Mouse (Mus musculus) gastrocnemius, adult 2 months (tissue): ENCODE measurements around the gene Txn2. TPM values are rescaled to one million over a fixed set of nuclear protein-coding genes. Genes with fewer than 3 reads are reported as not detected.

Experiments used
- DNase-seq: peaks from one replicate; pipeline ENCODE4 v3.0.0; 2022
- H3K27ac ChIP-seq: fragments of 200-600 bp; 2 replicates; pipeline ENCODE4 v1.8.1; 2022; ENCODE audit warnings: mild to moderate bottlenecking
- H3K4me3 ChIP-seq: fragments of 200-600 bp; 2 replicates; pipeline ENCODE4 v1.8.1; 2022; ENCODE audit warnings: mild to moderate bottlenecking, moderate library complexity
- CTCF ChIP-seq: fragments of 200-600 bp; IDR thresholded peaks from 2 replicates; pipeline ENCODE4 v1.8.1; 2022; ENCODE audit warnings: antibody characterized with exemption, mild to moderate bottlenecking, moderate library complexity
- intact Hi-C: fragments of 180-260 bp; cut with DNase I; formaldehyde crosslinking; loops from one replicate; pipeline ENCODE4 v1.15.1; 2025
- total RNA-seq, 2 experiments: library from RNA; stranded (reverse); gene quantifications; 2 replicates each; pipeline ENCODE4 v1.2.3; 2021

Gene Txn2
- total RNA-seq, 2 experiments from 2014 or later, result 189 to 247 TPM

DNA sequence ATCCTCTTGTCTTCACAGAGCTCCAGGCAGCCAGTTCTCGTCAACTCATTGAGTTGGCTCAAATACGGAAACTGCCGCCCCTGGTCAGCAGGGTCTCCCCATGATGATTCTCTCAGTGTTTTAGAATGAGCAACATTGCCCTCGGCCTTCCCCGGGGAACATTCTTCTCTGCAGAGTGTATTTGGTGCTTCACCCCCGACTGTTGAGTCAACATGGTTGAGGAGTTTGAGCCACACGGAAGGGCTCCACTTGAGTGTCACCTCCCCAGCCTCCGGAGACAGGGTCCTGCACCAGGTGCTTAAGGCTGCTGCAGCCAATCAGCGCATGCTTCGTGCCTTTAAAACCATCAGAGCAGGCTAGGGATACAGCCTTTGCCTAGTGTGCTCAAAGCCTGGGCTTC lies 35.5 kb downstream of the Txn2 start:
- intact Hi-C loops, result no loop called here
- no peak overlapping the region for H3K4me3 ChIP-seq
- H3K27ac ChIP-seq, result 0 out of 2 replicates have a peak overlapping the region, but pooled peaks have one; percentile 28

DNA sequence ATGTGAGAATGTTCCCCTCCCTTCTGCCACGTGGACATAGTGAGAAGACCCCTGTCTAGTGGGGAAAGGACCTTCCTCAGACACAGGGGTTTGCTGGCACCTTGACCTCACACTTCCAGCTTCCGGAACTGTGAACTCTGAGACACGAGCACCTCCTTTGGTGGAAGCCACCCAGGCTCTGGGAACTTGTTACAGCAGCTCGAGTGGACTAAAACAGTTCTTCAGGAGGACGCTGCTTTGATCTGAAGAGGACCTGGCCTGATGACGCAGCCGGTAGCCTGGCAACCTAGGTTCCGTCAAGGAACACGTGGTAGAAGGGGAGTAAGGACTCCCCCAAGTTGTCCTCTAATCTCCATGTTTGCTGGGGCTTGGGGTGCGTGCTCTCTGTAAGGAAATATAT lies 36.4 kb downstream of the Txn2 start:
- intact Hi-C loops, result no loop called here
- peak overlapping the region; percentile 70 for H3K27ac ChIP-seq
- no peak overlapping the region for H3K4me3 ChIP-seq
- no peak for TF ChIP-seq CTCF
- peak; percentile 5 for DNase-seq

More for the DNA sequence above, 35.5 kb downstream of the Txn2 start:
- no peak for TF ChIP-seq CTCF
- peak; percentile 12 for DNase-seq

DNA sequence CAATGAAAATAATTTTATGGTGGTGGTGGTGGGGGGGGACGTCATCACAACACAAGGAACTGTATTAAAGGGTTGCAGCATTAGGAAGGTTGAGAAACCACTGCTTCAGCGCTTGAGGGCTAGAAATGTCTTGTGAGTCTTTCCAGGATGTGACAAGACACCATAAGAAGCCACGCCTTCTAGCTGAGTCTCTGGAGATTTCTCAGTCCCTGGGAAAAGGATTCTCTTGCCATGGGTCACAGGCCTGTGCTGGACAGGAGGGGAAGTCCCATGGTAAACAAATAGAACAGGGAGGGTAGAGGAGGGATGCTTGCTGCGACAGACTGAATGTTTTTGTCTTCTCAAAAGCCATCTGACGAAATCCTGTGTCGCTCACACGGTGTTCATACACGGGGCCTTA lies 37.0 kb downstream of the Txn2 start:
- TF ChIP-seq CTCF, result no peak
- intact Hi-C loops, result no loop called here
- Histone ChIP-seq H3K4me3 (no peak overlapping the region), H3K27ac (peak overlapping the region; percentile 70)
- peak; percentile 20 for DNase-seq

DNA sequence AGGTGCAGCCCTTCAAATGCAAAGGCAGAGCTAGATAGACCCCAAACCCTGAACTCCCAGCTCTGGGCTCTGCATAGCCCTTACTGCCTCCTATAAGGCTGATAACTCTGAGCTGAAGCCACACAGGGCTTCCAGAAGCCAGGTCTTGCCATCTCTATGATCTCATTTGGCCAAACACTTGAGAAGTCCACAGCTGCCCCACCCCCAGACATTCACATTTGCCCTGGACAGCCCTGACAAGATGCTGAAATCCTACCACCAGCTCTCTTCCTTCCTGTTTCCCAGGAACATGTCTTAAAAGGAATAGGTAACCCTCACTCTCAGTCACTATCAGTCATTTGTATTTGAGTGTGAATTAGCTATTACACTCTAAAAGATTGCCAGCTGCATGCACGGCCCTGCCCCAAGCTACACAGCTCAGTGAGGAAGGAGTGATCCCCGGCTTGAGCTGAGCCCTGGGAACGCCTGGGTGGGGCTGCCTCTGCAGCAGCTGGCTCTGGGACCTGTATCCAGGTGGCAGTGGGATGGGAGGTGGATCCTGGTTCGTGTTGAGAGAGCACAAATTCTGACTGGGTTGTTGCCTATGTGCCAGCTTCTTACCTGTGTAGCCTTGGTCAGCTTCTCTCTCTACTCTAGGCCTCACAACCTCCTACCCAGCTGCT lies 38.9 kb downstream of the Txn2 start:
- DNase-seq, result no peak
- Histone ChIP-seq H3K27ac (peak overlapping the region; percentile 43), H3K4me3 (no peak overlapping the region)
- intact Hi-C loops, result no loop called here
- no peak for TF ChIP-seq CTCF

DNA sequence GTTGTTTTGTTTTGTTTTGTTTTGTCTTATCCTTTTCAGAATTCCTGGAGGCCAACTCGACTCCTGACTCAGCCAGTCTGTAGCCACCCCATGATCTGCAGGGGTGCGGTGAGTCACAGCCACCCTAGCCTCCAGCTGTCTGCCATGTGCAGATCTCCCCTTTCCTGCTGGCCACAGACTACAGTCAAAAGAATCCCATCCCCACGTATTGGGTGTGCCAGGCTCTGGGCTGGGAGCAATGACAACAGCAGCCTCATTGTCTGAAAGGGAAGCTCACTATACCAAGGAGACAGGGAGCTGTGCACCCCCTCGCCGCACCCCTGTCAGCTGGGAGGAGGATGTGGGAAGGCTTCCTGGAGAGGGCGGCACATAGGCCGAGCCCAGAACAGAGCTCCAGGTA lies 40.5 kb downstream of the Txn2 start:
- DNase-seq, result peak; percentile 16

DNA sequence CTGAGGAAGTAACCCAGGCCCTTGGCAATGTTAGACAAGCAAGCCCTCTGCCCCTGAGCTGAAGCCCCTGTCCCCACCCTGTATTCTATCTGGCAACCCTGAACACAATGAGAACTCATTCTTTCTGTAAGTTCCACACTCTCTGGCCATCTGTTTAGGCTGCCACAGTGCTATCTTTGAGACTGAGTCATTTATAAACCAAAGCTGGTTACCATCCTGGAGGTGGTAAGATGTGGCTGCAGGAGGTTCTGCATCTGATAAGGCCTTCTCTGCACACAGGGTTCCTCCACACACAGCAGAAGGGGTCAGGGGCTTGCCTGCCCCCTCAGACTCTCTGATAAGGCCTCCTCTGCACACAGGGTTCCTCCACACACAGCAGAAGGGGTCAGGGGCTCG lies 41.7 kb downstream of the Txn2 start:
- no peak for DNase-seq
- no peak for TF ChIP-seq CTCF
- intact Hi-C loops, result no loop called here
- Histone ChIP-seq H3K27ac (no peak overlapping the region), H3K4me3 (no peak overlapping the region)

More for the DNA sequence above, 40.5 kb downstream of the Txn2 start:
- no peak overlapping the region for H3K4me3 ChIP-seq
- intact Hi-C loops, result no loop called here
- TF ChIP-seq CTCF, result no peak
- no peak overlapping the region for H3K27ac ChIP-seq

DNA sequence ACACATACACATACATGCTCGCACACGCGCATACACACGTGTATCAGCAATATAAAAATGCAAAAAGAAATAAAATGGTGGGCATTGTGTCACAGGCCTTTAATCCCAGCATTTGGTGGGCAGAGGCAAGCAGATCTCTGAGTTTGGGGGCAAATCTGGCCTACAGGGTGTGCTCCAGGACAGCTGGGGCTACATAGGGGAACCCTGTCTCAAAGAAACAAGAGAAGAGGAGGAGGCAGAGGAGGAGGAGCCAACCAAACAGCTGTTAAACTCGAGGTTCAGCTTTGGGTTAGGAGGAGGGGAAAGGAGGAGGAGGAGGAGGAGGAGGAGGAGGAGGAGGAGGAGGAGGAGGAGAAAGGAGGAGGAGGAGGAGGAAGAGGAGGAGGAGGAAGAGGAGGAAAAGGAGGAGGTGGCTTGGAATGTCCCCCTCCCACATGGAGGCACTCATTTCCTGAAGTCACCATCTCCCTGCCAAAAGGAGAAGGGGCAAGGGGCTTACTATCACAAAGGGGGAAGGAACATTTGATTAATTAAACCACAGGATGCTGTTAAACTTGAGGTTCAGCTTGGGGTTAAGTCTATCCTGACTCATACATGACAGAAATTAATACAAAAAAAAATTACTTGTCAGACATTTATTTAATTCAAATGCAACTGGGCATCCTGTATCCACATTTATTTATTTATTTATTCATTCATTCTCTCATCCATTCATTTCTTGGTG lies 42.3 kb downstream of the Txn2 start:
- H3K4me3 ChIP-seq, result no peak overlapping the region
- no peak for DNase-seq
- no peak overlapping the region for H3K27ac ChIP-seq
- intact Hi-C loops, result no loop called here
- no peak for TF ChIP-seq CTCF

DNA sequence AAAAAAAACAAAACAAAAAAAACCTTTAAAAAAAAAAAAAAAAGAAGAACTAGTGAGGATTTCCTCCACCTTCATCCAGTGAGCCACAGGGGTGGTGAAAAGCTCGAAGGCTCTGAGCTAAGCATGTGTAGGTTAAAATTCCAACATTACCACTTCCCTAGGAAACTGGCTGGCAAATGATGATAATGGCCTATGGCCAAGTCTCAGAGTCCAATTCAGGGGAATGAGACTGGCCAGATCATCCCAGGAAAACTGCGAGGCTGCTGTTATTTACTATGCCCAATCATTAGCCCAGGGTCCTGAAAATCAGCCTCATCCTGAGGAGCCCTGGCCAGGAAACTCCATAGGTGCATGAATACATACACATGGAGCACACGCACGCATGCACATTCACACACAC lies 42.9 kb downstream of the Txn2 start:
- no peak overlapping the region for H3K27ac ChIP-seq
- no peak for TF ChIP-seq CTCF
- no peak for DNase-seq
- no peak overlapping the region for H3K4me3 ChIP-seq
- intact Hi-C loops, result no loop called here

DNA sequence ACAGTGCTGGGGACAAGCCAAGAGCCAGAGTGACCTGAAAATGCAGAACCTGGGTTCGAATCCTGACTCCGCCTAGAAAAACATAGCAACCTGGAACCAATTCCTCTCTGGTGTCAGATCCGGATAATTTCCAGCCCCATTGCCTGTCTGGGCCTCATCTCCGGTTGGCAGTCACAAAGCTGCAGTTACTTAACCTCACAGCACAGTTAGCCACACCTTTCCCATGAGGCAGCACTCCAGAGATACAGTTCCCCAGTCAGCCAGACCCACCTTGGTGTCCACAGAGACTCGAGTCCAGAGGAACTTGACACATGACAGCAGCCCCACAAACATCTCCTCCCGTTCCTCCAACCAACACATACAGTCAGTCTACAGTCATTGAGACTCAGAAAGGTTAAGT lies 43.6 kb downstream of the Txn2 start:
- Histone ChIP-seq H3K27ac (no peak overlapping the region), H3K4me3 (no peak overlapping the region)
- DNase-seq, result no peak
- intact Hi-C loops, result no loop called here
- no peak for TF ChIP-seq CTCF

DNA sequence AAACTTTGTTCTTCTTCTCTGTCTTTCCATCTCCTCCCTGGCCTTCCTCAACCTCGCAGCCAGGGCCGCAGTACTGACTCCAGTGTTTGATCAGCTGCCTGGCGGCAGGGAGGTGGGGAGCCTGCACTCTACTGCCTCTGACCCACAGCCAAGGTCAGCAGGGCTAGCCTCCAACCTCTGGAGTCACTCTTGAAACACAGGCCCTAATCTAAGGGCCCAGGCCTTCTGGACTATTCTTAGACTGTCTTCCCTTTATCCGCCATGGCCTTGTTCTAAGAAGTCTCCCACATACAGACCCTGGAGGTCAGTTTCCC lies 45.2 kb downstream of the Txn2 start:
- TF ChIP-seq CTCF, result no peak
- H3K27ac ChIP-seq, result peak overlapping the region; percentile 63
- intact Hi-C loops, result no loop called here
- no peak for DNase-seq
- H3K4me3 ChIP-seq, result no peak overlapping the region

DNA sequence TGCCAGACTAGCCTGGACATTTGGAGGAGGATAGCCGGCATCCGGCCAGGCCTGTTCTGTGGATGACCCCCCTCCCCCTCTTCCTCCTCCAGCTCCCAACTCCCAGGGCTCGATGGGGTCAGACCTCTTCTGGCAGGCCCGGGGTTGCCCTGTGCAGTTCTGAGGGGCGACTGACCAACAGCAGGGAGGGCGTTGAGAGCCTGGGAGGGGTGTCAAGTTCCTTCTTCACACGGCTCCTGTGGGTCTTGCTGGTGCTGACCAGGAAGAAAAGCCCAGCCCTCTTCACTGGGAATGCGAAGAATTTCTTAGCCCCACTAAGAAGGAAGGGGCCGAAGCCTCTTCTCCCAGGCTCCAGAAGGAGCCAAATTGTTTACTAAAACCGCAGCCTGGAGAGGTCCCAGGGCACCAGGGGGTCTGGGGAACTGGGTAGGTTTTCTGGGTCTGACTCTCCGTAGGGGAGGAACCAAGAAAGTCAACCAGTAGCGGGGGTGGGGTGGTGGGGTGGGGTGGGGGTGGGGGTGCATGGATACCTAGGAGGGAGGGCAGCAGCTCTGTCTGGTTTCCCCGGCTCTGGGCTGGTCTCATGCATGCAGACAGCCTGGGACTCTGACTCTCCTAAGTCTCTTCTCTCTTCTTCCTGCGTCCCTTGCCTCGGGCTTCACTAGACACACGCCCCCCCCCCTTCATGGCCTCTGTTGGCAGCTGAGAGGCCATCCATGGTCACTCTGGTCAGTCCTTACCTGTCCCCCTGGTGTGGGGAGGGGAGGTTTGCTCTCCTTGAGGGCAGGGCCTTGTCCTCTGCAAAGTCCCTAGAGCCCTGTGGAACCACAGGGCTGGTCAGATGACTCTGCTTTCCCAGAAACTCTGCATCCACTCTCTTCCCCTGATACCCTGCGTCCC lies 45.8 kb downstream of the Txn2 start:
- Histone ChIP-seq H3K27ac (peak overlapping the region; percentile 63), H3K4me3 (peak overlapping the region; percentile 15; the same call in 1 of the 2 replicates)
- DNase-seq, result peak; percentile 44
- no peak for TF ChIP-seq CTCF
- intact Hi-C loops, result no loop called here

DNA sequence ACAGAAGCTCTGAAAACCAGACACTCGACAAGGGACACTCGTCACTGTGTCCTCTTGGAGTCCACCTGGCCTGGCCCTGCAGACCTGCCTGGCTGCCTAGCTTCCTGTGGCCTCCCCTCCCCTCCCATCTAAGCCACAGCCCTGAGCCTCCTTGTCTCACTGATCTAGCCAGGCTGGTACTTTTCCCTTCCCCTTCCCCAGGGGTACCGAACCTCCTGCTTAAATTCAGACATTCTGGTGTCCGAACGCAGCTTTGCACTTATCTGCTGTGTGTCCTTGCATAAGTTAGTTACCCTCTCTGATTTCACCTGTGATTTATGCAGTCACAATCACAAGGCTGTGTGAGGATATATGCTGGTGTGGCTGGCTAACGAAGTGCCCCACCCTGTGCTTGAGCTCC lies 46.5 kb downstream of the Txn2 start:
- no peak for TF ChIP-seq CTCF
- Histone ChIP-seq H3K27ac (peak overlapping the region; percentile 63), H3K4me3 (no peak overlapping the region)
- no peak for DNase-seq
- intact Hi-C loops, result no loop called here

DNA sequence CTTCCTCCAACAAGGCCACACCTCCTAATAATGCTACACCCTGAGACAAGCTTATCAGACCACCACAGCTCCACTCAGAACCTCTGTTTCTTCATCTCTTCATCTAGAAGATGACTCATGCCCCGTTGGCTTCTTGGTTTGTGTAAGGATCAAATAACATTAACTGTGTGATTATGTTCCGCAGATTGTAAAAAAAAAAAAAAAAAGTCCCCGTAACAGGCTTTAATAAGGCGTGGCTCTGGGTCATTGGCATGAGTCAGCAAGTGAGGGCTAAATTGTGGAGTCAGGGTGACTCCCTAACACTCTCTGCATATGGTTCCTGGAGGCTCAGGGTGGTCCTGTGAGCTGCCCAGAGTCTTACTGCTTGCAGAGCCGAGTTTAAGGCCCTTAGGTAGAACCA lies 47.1 kb downstream of the Txn2 start:
- no peak for TF ChIP-seq CTCF
- DNase-seq, result no peak
- Histone ChIP-seq H3K27ac (peak overlapping the region; percentile 63), H3K4me3 (no peak overlapping the region)
- intact Hi-C loops, result no loop called here
